Mouse (Mus musculus): ENCODE measurements around the gene Srprb.

GRCm38 (mm10) chr9:103205786-103206185, 3.8 kb upstream of the Srprb start:
- TF ChIP-seq CTCF (IDR thresholded peaks at IDR 0.05; ENCODE audit: borderline replicate concordance, insufficient read depth, low read length) (no peak), POLR2A (IDR thresholded peaks at IDR 0.05; ENCODE audit: low read depth, low read length) (no peak)

Data from embryonic fibroblast, embryonic 13.5 days (primary cell).